Mouse (Mus musculus) T-cell, adult 2 months (primary cell): ENCODE data around the gene Arid1b.
A peak's percentile ranks its signal among the peaks of the same experiment; 100 is the strongest.

Experiments used
- DNase-seq: peaks from one replicate; pipeline ENCODE4 v3.0.0; 2022; ENCODE audit warnings: low spot score

Arid1b gene

DNA sequence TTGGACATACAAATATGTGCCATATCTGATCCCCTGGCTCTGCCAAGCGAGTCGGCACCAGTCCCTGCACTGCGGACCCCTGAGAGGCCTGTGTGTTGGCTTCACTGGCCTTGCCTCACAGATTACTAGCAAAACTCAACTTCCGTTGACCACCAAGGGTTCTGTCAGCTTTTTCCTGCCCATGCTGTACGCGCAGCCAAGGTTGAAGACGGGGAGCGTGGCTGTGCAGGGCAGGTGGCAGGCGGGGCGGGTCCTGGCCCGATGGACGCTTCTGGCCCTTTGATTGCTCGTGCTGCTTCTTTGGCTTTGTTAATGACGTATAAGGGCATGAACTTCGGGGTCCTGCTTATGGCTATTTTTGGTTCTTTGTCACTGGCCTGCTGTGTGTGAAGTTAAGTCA lies 253.6 kb downstream of the Arid1b start:
- no peak for DNase-seq

DNA sequence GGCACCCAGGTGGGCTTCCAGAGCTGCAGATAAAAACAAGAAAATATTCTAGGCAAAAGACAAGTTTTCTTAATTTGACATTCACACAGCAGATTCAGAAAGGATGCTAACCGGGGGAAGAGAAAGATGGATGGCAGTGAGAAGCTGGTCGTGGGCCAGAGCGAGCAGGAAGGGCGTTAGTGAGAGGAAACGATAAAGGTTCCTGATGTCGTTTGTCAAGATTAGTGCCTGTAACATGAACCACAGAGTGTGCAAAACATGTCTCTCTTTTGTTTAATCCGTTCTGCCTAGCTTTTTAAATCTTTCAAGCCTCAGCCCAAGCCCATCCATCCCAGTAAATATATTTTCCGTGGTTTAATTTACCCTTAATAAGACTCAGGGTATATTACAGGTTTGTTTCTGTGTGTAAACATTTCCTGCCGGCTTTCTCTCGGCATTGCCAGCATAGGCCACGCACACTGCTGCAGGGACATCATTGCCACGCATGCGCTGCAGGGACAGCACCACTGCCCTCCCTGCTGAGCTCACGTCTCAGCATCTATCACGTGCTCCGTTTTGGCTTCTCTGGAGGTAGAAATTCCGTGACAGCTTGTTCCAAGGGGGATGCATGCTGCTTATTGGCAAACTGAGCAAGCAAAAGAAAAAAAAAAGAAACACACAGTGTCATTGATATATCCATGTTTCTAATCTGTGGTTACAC lies 255.0 kb downstream of the Arid1b start:
- DNase-seq: peak; percentile 32

DNA sequence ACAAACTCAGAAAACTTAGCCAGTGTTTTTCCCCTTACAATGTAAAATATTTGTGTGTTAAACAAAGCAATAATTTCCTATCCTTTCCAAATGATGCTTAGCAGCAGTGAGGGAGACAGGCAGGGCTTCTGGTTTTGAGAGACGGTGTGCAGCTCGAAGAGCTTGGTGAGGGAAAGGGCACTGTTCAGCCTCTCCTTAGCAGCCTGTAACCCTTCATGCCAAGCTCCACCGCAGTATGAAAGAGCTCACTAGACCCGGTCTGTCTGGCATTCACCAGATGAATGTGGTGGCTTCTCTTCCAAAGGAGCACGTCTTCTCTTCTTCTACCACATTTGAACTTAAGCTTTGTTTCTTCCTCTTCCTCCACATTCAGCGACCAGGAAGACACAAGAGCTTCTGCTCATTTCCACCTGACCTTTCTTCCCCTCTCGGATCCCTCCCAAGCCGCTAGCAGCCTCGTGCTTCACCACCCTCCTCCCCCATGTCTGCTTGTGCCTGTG lies 255.6 kb downstream of the Arid1b start:
- no peak for DNase-seq

DNA sequence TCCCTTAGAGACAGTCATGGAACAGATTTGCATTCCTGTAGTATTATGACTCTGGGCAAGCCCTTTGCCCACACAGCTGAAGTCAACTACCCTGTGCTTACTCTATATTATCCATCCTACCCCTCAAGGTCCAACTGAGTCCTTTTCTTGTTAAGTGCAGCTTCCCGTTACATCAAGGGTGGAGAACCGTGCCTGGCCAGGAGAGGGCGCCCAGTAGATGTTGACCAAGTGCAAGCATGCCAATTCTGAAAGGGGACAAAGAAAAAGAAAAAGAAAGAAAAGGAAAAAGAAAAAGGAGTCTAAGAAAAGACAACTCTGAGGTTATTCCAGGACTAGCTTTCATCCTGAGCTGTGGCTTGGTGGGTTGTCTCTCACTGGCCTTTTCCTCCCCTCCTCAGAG lies 258.3 kb downstream of the Arid1b start:
- peak; percentile 45 for DNase-seq

DNA sequence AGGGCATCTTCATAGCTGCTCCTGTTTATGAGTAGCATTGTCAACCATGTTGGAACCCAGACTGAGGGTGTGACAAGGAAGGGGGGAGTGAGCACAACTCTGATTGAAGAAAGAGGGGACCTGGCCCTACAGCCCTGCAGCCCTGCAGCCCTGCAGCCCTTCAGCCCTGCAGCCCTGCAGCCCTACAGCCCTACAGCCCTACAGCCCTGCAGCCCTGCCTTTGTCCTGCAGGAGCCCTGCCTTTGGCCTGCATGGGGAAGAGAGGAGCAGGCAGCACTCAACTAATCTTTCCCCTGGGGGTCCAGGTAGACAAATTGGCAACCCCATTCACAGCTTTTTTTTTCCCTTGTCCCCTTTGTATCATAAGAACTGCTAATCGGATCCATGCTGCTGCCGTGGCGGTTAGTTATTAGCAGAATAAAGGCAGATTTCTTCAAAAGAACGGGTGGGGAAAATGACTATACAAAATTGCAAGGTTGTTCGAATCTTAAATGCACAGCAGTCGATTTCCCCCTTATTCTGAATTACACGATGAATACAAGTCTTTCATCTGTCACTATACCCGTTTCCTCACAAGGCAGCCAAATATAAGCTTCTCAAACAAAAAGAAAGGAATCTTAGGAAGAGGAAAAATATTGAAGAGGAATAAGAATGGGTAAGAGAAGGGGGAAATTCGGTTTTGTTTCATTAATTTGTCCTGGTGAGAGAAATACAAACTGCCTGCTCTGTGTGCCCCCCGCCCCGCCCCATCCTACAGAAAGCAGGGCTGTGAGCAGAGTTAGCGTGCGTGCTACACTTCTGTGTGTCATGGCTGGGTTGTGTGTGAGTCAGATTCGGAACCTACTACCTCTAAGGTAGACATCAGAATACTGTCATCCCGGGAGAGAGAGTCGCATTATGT lies 260.8 kb downstream of the Arid1b start:
- no peak for DNase-seq

DNA sequence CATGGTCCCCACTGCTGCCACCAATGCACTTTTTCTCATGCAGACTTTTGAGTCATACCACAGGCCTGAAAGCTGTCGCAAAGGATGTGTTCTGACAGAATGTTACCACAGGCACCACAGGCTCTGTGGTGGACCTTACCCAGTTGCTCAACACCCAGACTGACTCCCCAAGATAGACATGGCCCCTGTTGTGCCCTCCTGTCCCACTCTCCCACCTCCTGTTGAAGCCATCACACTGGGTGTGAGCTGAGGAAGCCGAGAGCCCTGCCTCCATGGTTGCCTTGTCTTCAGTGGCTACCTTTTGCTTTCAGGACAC lies 261.4 kb downstream of the Arid1b start:
- DNase-seq: no peak

DNA sequence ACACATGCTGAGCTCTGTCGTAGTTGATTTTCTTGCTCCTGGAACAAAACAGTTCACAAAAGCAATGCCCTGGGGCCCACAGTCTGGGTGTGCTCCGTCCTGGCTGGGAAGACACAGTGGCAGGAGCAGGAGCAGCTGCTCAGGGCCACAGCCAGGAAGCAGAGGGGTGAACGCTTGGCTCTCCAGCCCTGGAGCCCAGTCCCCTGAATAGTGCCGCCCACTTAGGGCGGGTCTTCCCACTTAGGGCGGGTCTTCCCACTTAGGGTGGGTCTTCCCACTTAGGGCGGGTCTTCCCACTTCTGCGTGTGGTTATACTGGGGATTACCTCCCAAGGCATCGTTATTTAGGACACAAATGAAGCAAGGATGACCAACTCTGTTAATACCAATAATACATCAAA lies 264.8 kb downstream of the Arid1b start:
- DNase-seq: no peak

DNA sequence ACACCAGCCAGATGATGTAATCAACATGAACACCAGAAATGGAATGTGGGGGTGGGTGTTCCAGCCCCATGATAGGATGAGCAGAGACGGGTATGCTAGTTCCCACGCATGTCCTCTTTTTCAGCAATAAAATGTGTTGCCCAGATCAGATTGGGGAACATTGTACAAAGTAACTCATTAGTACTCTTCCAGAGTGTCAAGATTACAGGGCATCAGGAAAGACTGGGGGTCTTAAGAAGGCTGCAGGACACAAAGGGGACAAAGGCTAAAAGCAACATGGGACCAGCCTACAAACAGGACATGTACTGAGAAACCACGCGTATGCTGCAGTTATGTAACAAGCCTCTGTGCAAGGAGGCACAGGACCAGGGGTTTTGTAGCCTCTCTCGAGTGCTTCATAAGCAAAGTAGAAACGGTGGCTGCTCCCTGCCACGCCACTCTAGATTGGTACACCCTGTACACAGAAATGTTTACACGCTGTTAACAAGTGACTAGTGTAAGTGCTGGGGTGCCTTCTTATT lies 267.1 kb downstream of the Arid1b start:
- DNase-seq: no peak

DNA sequence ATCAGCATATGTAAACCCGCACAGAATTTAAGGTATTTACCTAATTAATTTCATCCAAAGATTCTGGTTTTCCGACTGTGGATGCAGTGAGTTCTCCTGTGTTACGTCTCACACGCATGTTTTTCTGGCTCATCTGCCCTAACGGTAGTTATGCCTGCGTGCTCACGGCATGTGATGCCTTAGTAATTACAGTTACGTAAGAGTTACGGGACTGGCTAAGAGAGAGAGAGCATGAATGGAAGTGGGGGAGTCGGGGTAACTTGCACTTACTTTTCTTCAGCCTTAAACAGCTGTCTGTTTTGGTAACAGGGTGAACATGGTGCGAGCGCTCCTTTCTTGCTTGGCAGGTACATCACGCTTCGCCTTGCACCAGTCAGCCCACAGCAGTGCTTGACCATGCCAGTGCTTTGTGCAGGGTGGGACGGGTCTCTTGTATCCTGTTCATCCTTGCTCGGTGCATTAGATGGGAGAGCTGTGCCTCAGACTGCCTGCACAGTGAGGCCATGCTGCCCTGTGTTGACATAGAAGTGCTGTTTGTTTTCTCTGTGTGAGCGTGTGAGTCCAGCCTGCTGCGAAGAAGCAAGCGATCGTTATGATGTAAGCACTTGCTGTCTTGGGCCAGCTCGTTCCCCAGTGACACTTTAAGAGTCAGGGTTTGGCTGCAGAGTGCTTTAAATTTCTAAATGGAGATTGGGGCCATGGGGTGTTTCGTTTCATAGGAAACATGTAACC lies 267.9 kb downstream of the Arid1b start:
- DNase-seq: no peak

DNA sequence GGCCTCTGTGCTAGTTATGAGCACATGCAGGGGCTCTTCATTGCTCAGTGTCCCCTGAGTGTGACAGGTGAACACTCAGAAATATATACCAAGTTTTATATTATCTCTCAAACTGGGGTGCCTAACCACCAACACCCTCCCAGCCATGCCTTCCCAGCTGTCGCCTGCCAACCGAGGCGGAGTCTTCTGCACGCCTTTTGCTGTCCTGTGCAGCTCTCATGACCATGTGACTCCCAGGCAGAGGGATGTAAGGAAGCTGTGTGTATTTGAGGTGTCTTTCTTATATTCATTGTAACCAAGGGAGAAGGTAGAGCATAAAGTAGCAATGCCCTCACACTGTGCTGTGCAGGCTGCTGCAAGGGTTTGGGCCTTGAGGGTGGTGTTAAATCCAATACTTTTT lies 268.7 kb downstream of the Arid1b start:
- DNase-seq: no peak

DNA sequence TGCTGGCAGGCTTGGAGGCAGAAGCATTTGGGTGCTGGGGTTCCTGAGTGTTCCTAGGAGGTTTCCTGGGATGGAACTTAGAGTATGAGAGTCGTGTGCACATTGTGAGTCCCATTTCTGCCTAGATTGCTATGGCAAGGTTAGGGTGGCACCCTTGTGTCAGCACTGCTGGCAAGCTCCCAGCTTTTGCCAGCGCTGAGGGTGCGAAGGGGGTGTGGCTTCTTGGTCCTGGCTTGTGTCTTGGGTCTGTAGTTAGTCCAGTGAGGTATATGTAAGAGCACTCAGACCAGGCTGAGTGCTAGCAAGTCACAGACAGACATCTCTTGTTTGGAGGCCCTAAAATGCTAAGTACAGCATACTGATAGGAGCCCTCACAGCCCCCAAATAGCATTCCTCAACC lies 270.7 kb downstream of the Arid1b start:
- no peak for DNase-seq

DNA sequence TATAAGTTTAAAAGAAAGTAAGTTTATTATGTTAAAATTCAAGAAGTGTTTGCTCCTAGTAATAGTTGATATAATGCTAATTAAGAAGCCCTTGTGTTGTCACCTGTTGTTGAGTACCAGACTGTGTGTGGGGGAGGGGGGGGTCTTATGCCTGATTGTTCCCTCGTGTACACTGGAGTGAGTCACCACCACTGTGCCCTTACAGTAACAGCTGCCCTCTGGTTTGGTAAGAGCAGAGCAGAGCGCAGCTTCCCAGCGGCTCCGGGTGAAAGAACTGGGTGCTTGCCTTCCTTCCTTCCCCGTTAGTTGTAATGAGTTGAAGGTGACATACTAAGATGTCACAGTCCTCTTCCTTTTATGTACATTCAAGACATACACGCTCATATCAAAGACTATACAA lies 271.5 kb downstream of the Arid1b start:
- no peak for DNase-seq

DNA sequence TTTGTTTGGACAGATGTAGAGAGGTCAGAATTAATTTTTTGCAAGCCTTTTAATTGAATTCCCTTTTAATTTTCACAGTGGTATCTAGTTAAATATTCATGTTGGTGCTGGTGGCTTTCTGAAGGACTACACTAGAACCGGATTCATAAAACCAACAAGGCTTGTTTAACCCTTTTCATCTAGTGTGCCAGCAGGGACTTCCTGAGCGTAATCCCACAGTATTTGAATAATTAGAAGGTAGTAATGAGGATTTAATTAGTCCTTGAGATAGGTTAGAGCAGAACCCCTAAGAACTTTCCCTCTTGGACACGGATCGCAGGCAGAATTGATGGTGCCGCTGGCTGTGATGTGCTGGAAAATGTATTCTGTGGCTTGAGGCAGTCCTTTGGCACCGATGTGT lies 273.6 kb downstream of the Arid1b start:
- DNase-seq: no peak

DNA sequence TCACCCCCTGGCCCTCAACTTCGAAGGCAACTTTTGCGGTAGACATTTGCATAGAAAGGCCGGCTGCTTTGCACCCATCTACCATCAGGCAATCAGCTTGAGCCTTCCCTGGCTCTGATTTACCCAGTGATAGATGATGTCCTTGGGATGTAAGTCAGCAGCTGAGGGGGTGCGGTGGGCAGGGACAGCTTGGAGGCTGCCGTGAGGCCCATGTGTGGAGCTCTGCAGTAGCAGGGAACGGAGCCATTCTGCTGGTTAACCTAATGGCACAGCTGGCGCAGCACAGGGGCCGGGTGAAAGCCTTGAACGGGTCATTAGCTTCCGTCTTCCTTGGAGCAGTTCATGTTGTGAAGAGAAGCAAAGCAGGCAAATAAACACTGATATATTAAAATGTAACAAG lies 275.2 kb downstream of the Arid1b start:
- no peak for DNase-seq

DNA sequence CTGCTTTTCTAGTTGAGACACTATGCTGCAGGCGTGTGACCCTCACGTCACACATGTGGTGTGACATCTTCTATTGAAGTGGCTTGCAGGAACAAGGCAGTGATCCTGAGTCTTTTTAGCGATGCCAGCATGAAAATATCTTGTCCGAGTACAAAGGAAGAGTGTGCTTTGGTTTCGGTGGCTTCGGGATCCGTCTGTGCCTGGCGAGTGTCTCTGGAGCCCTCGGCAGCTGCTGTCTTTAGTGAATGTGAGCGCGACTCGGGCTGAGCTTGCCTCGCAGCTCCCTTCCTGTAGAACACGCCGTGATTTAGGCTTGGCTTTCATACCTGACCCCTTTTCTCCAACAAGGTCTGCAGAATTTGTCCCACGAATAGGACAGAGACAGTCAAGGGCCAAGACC lies 275.6 kb downstream of the Arid1b start:
- no peak for DNase-seq

DNA sequence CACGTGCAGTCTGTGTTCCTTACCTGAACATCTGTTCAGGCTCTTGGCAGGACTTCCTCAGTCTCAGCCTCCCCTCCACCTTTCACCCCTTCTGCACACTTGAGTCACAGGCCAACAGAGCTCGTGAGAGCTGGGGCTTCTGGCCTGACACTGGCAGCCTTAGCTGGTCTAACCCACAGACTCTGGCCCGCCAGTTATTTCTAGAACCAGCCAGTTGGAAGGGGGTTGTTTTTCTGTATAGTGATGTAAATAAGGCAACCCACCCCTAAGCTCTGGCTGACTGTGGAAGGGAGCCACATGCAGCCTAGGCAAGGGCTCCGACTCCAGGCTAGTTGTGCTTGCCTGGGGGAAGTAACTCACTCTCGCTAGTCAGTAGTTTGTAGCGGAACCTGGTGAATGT lies 276.7 kb downstream of the Arid1b start:
- no peak for DNase-seq

DNA sequence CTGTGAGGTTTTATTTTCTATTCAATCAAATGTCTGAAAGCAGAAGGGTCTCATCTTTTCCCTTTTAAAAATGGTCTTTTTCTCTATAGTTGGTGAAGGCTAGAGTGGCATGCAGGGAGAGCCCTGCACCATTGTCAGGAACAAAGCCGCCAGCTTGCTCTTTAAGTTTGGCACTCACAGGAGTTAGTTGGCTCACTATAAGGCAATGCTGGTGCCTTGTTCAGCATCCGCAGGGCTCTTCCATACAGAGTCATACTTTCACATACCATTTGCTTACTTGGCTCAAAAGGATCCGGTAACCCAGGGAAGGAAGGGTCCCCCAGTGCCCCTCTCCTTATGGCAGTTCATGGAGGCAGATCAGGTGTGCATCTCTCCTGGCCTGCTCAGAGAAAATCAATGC lies 279.0 kb downstream of the Arid1b start:
- no peak for DNase-seq

DNA sequence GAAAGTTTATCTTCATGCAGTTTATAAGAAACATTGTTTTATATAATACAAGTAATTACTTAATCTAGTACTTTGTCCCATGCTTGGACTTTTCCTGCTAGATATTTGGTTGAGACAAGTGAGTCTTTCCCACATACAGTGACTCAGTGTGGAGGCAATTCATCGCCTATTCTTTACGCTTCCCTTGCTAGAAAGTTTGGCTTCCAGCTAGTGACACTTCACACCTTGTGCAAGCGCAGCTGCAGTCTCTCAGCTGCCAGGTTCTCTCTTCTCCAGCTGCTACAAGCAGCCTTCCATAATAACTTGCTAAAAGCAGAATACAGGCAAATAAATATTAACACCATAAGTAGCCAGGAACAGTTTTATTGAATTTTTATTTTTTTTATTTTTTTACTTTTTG lies 279.6 kb downstream of the Arid1b start:
- DNase-seq: no peak

DNA sequence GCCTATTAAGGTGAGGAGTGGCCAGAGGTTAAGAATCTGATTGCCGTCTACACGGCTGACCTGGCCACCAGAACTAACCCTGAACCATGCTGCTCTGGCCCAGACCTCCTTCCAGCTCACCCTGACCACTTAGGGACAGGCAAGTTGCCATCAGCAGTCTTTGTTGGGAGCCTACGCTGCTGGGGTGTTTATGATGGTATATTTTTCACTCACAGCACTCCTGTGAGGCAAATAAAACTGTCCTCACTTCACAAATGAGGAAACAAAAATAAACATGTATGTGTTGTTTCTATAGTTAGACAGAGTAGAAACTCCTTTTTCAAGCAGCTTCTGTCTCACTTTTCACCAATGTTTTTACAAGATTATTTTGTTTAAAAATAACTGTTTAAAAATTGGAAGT lies 280.3 kb downstream of the Arid1b start:
- DNase-seq: no peak

DNA sequence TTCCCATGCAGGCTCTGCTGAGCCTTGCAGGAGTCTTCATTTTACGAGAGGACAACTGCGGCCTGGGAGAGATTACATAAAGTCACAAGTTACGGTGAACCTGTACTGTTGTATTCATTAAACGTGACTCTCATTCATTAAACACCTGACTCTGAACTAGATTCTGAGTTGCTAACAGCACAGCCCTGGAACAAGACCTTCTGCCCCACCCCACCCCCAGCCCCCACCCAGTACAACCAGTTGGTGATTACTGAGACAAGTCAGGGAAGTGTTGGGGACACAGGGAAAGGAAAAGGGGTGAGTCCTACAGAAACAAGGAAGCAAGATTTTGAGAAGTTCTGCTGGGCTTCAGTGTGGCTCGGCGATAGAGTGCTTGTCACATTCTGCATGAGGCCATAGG lies 281.6 kb downstream of the Arid1b start:
- DNase-seq: no peak

DNA sequence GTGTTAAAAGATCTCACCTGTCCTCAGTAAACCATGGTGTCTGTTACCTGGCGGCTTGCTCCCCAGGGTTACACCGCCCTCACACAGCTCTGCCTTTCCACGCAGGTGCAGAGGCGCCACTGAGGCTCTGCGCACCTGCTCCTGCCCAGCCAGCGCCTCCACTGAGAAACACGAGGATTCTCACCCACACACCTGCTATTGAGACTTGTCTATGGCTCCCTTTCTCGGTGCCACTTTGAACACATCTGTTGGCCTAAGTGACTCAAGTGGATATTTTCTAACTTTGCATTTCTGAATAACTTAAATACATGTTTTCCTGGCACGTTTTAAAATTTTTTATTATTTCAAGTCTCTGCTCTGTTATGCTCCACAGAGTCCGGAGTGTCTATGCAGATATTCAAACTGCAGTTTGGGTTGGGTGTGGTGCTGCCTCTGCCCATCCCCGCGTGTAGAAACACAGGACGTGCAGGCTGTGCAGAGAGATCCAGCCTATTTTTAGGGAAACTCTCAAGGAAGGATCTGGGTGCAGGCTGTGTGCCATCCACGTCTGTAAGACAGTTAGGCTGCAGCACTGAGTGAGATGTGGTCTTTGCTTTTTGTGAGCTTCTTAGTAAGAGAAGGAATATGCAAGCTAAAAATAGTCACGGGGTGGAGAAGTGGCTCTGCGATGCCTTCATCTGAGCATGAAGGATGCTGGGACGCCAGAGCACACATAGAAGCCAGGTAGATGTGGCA lies 283.2 kb downstream of the Arid1b start:
- DNase-seq: no peak

DNA sequence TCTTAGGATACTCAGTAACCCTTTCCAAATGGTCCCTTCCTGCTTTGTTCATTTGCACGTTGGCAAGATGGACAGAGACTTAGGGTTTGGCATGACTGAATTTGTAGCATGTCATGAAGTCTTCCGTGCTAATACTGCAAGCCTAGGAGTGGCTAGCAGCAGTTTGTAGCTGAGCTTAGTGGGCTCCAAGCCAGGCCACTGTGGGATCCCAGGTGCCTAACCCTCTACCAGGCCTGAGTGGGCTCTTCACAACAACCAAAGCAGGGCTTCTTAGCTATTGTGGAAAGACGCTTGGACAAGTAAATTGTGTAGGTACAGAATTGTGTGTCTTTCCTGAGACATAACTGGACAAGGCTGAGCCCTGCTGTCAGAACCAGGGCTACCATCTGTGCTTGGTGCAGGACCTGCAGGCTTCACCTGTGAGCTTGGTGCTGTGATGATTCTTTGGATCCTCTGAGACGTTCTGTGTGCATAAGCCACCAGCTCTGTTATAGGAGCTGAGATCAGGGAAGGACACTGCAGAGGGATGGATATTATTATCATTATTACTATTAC lies 286.4 kb downstream of the Arid1b start:
- no peak for DNase-seq
